In the genomic region with DNA sequence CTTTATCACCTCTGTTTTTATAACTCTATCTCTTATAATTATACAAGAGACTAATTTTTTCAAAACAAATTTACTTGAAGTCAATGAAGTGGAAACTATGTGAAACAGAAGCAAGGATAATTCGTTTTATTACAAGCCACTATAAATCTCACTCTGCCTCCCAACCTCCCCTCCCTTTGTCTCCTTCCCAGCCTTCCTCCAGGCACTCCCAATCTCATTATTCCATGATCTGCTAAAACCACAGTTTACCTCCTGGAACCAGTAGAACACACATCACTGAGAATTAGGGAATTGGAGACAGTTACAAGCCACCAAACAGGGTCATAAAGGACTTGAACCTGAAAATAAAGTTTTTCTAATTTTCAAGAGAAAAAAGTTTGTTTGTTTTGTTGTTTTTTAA, we compare ENCODE assay signal across 11 mouse cellular contexts. TPM values are rescaled to one million over a fixed set of nuclear protein-coding genes. Genes with fewer than 3 reads are reported as not detected.
DNase-seq lines count a peak whose midpoint lies in the region; ATAC-seq and TF ChIP-seq lines count a peak whose summit lies in the region.
"Had no signal": no experiment of that assay in that cellular context is flagged by ENCODE, and none has a peak within 500 bp of the region (broad histone marks: within the 10 kb centered on the region; RNA-seq: fewer than 3 reads in every experiment).

No protein-coding gene starts in this region.

- no peak for TF ChIP-seq EP300 in stomach, postnatal 0 days (optimal IDR thresholded peaks at IDR 0.05)

- H3K9me3 ChIP-seq in stomach, embryonic 15.5 days: no peaks in the 10 kb centered on the region
- no peaks in the 10 kb centered on the region for H3K9me3 ChIP-seq in stomach, postnatal 0 days (ENCODE audit: control insufficient read depth, low read length)
- no peaks in the 10 kb centered on the region for H3K9me3 ChIP-seq in hindbrain, embryonic 12.5 days (replicated peaks)
- no peaks in the 10 kb centered on the region for H3K9me3 ChIP-seq in midbrain, embryonic 15.5 days

- H3K27me3 ChIP-seq in stomach, embryonic 15.5 days (replicated peaks): no peaks in the 10 kb centered on the region
- H3K27me3 ChIP-seq in stomach, postnatal 0 days (ENCODE audit: control insufficient read depth, insufficient read depth, low read length): no peaks in the 10 kb centered on the region
- no peaks in the 10 kb centered on the region for H3K27me3 ChIP-seq in hindbrain, embryonic 12.5 days
- no peaks in the 10 kb centered on the region for H3K27me3 ChIP-seq in midbrain, embryonic 15.5 days (replicated peaks)
- H3K27me3 ChIP-seq: CH12.LX had no signal

- WGBS in stomach, embryonic 15.5 days: 20% methylated on average over 1 of the region's 1 CpGs
- WGBS in stomach, postnatal 0 days: 25% methylated on average over 1 of the region's 1 CpGs
- 15% methylated on average over 1 of the region's 1 CpGs for WGBS in hindbrain, embryonic 12.5 days
- 2% methylated on average over 1 of the region's 1 CpGs for WGBS in midbrain, embryonic 15.5 days

- no peak for TF ChIP-seq CTCF in stomach, postnatal 0 days (IDR thresholded peaks at IDR 0.05; ENCODE audit: low read depth)

- no peaks in the 10 kb centered on the region for H3K36me3 ChIP-seq in stomach, embryonic 15.5 days
- H3K36me3 ChIP-seq in stomach, postnatal 0 days (ENCODE audit: control insufficient read depth, insufficient read depth, low read length): no peaks in the 10 kb centered on the region
- H3K36me3 ChIP-seq in hindbrain, embryonic 12.5 days: no peaks in the 10 kb centered on the region
- no peaks in the 10 kb centered on the region for H3K36me3 ChIP-seq in midbrain, embryonic 15.5 days (replicated peaks)

- no peak overlapping the region for H3K27ac ChIP-seq in stomach, embryonic 15.5 days
- H3K27ac ChIP-seq in stomach, postnatal 0 days (replicated peaks): no peak overlapping the region
- peak overlapping the region; percentile 30 for H3K27ac ChIP-seq in hindbrain, embryonic 12.5 days
- H3K27ac ChIP-seq in midbrain, embryonic 15.5 days: no peak overlapping the region
- H3K27ac ChIP-seq: liver, embryonic 14.5 days had no signal

- no peaks in the 10 kb centered on the region for H3K4me1 ChIP-seq in stomach, embryonic 15.5 days
- H3K4me1 ChIP-seq in stomach, postnatal 0 days (replicated peaks; ENCODE audit: control insufficient read depth, insufficient read depth): no peaks in the 10 kb centered on the region
- H3K4me1 ChIP-seq in hindbrain, embryonic 12.5 days: peaks cover 35% of the 10 kb centered on the region
- H3K4me1 ChIP-seq in midbrain, embryonic 15.5 days: peaks cover 28% of the 10 kb centered on the region

- H3K9ac ChIP-seq in stomach, embryonic 15.5 days: no peak overlapping the region
- H3K9ac ChIP-seq in stomach, postnatal 0 days (ENCODE audit: low read length): no peak overlapping the region
- H3K9ac ChIP-seq in hindbrain, embryonic 12.5 days: no peak overlapping the region
- no peak overlapping the region for H3K9ac ChIP-seq in midbrain, embryonic 15.5 days
- H3K9ac ChIP-seq: liver, embryonic 14.5 days had no signal

- no peak for ATAC-seq in stomach, embryonic 15.5 days (ENCODE audit: insufficient read depth, low FRiP score, low read depth)
- ATAC-seq in stomach, postnatal 0 days (ENCODE audit: low FRiP score, low TSS enrichment): no peak
- ATAC-seq in hindbrain, embryonic 12.5 days (ENCODE audit: low FRiP score): no peak
- ATAC-seq in midbrain, embryonic 15.5 days (replicated peaks): no peak

- H3K4me3 ChIP-seq in stomach, embryonic 15.5 days (replicated peaks): no peak overlapping the region
- no peak overlapping the region for H3K4me3 ChIP-seq in stomach, postnatal 0 days (ENCODE audit: low read depth, low read length)
- peak overlapping the region; percentile 77 for H3K4me3 ChIP-seq in hindbrain, embryonic 12.5 days
- H3K4me3 ChIP-seq in midbrain, embryonic 15.5 days: peak overlapping the region; percentile 96

- H3K4me2 ChIP-seq in stomach, embryonic 15.5 days: peak overlapping the region; percentile 91; the same call in 1 of the 2 replicates
- no peak overlapping the region for H3K4me2 ChIP-seq in stomach, postnatal 0 days (replicated peaks; ENCODE audit: low read depth)
- H3K4me2 ChIP-seq in hindbrain, embryonic 12.5 days (replicated peaks): peak overlapping the region; percentile 82
- peak overlapping the region; percentile 90 for H3K4me2 ChIP-seq in midbrain, embryonic 15.5 days

- no peak for DNase-seq in stomach, postnatal 0 days (ENCODE audit: low spot score)
- no peak for DNase-seq in right cerebral cortex, postnatal 25 days
- DNase-seq in frontal cortex, postnatal 10 days (ENCODE audit: low spot score in 2 of 2): no peak
- no peak for DNase-seq in cerebellum, postnatal 14 days
- DNase-seq: adrenal gland, postnatal 14 days; lung, postnatal 36 days had no signal

RNA-seq across cellular contexts. Expression of gene Plch1, which starts 2.1 kb away (rescaled TPM):
- polyA plus RNA-seq in stomach, embryonic 15.5 days (2015; fragmentation: Nextera tagmentation; extraction: Ambion mirVana): 5.7 and 8.3 TPM in 2 replicates
- 1.7 TPM in 2 replicates for polyA plus RNA-seq in stomach, postnatal 0 days (2015; fragmentation: Nextera tagmentation; extraction: Ambion mirVana)
- polyA plus RNA-seq in hindbrain, embryonic 12.5 days (2016; fragmentation: Nextera tagmentation; extraction: Ambion mirVana): 25.2 and 25.5 TPM in 2 replicates
- polyA plus RNA-seq in midbrain, embryonic 15.5 days (2015; fragmentation: Nextera tagmentation; extraction: Ambion mirVana): 9.9 and 11.0 TPM in 2 replicates

RNA-seq across cellular contexts. Expression of gene E130311K13Rik, which starts 32.1 kb away (rescaled TPM):
- 6.6 and 7.4 TPM in 2 replicates for polyA plus RNA-seq in stomach, embryonic 15.5 days (2015; fragmentation: Nextera tagmentation; extraction: Ambion mirVana)
- 6.3 and 6.9 TPM in 2 replicates for polyA plus RNA-seq in stomach, postnatal 0 days (2015; fragmentation: Nextera tagmentation; extraction: Ambion mirVana)
- polyA plus RNA-seq in hindbrain, embryonic 12.5 days (2016; fragmentation: Nextera tagmentation; extraction: Ambion mirVana): 4.3 and 4.8 TPM in 2 replicates
- polyA plus RNA-seq in midbrain, embryonic 15.5 days (2015; fragmentation: Nextera tagmentation; extraction: Ambion mirVana): 5.7 and 7.8 TPM in 2 replicates

Comparison
In these comparisons a context has a peak if more than half of its experiments do, and no peak if none do; other contexts are left out.
1. H3K4me3 ChIP-seq: peak in hindbrain, embryonic 12.5 days (single experiment) and midbrain, embryonic 15.5 days (single experiment); none in stomach, embryonic 15.5 days (single experiment) and stomach, postnatal 0 days (single experiment).